Comparison of ENCODE assay signal across 4 mouse cellular contexts in genomic region chr5:134475686-134476085, GRCm38 (mm10). TPM values are rescaled to one million over a fixed set of nuclear protein-coding genes. Genes with fewer than 3 reads are reported as not detected.
DNase-seq lines count a peak whose midpoint lies in the region; ATAC-seq lines count a peak whose summit lies in the region.
"Not testable (repeated sequence)": the region's sequence is repeated elsewhere in the genome, so short reads cannot be mapped to it uniquely, and the experiment has no call there.

No protein-coding gene starts in this region.

- not testable (repeated sequence) for H3K36me3 ChIP-seq in forebrain, embryonic 11.5 days (ENCODE audit: control insufficient read depth, insufficient read depth, low read length); heart, embryonic 10.5 days

- H3K4me3 ChIP-seq in forebrain, embryonic 11.5 days (ENCODE audit: low read depth, low read length); heart, embryonic 10.5 days: not testable (repeated sequence)

- 88% methylated on average over 7 of the region's 7 CpGs for WGBS in forebrain, embryonic 11.5 days
- 83% methylated on average over 7 of the region's 7 CpGs for WGBS in heart, embryonic 10.5 days

- not testable (repeated sequence) for H3K4me2 ChIP-seq in forebrain, embryonic 11.5 days (ENCODE audit: low read depth, low read length, severe bottlenecking)

- H3K9ac ChIP-seq in forebrain, embryonic 11.5 days (ENCODE audit: low read length), result not testable (repeated sequence)

- ATAC-seq in forebrain, embryonic 11.5 days (replicated peaks; ENCODE audit: low FRiP score), result not testable (repeated sequence)

- not testable (repeated sequence) for H3K27me3 ChIP-seq in forebrain, embryonic 11.5 days (ENCODE audit: control insufficient read depth, insufficient read depth, low read length); heart, embryonic 10.5 days (ENCODE audit: insufficient read depth, poor library complexity, severe bottlenecking)

- not testable (repeated sequence) for H3K9me3 ChIP-seq in forebrain, embryonic 11.5 days (ENCODE audit: control insufficient read depth, low read length); heart, embryonic 10.5 days

- H3K4me1 ChIP-seq in forebrain, embryonic 11.5 days (replicated peaks; ENCODE audit: control insufficient read depth, insufficient read depth, low read length); heart, embryonic 10.5 days: not testable (repeated sequence)

- DNase-seq in forebrain, embryonic 11.5 days (ENCODE audit: low spot score), result peak; percentile 21
- peak; percentile 62 for DNase-seq in heart, adult 11 months
- peak; percentile 20 for DNase-seq in heart, embryonic 10.5 days (ENCODE audit: low spot score)
- DNase-seq in thymus, postnatal 4 days, result peak; percentile 4

- H3K27ac ChIP-seq in forebrain, embryonic 11.5 days (ENCODE audit: low read depth, low read length); heart, embryonic 10.5 days: not testable (repeated sequence)

RNA-seq across cellular contexts. Expression of gene Gtf2ird1, which starts 19.2 kb away (rescaled TPM):
- polyA plus RNA-seq in forebrain, embryonic 11.5 days (2014; fragmentation: Nextera tagmentation; extraction: Ambion mirVana), result 99.8 and 103 TPM in 2 replicates
- polyA plus RNA-seq in heart, embryonic 10.5 days (2016; fragmentation: Nextera tagmentation; extraction: Ambion mirVana), result 64.1 and 74.8 TPM in 2 replicates

Comparison
In these comparisons a context has a peak if more than half of its experiments do, and no peak if none do; other contexts are left out.
1. DNase-seq: peak in every context shown above with its lines; median percentile 62 in heart, adult 11 months; 21 in forebrain, embryonic 11.5 days; 20 in heart, embryonic 10.5 days; 4 in thymus, postnatal 4 days.